Mouse (Mus musculus): ENCODE measurements around the gene Mfap2.

- TF ChIP-seq CTCF (IDR thresholded peaks at IDR 0.05; ENCODE audit: low read depth) = no peak
- no peak for TF ChIP-seq EP300 (IDR thresholded peaks at IDR 0.05; ENCODE audit: low read depth)
Measured at GRCm38 (mm10) chr4:140975356-140975755, 34.9 kb upstream of the Mfap2 start.
